Mouse (Mus musculus): ENCODE data around the gene Wwc1.

- TF ChIP-seq CTCF (IDR thresholded peaks at IDR 0.05; ENCODE audit: low read depth, low read length) (peak; percentile 46; the same call in 1 of the 2 replicates), POLR2A (IDR thresholded peaks at IDR 0.05; ENCODE audit: extremely low read depth, insufficient read depth, low read length) (no peak)
Observed at GRCm38 (mm10) chr11:35985841-35986393, 5.6 kb upstream of the Wwc1 start.

Measured in liver, adult 2 months (tissue).